Mouse (Mus musculus): ENCODE results near the gene Prkca. TPM values are rescaled to one million over a fixed set of nuclear protein-coding genes. Genes with fewer than 3 reads are reported as not detected.

The Prkca gene
- polyA plus RNA-seq, 1 experiment, result 18.1 TPM

DNA sequence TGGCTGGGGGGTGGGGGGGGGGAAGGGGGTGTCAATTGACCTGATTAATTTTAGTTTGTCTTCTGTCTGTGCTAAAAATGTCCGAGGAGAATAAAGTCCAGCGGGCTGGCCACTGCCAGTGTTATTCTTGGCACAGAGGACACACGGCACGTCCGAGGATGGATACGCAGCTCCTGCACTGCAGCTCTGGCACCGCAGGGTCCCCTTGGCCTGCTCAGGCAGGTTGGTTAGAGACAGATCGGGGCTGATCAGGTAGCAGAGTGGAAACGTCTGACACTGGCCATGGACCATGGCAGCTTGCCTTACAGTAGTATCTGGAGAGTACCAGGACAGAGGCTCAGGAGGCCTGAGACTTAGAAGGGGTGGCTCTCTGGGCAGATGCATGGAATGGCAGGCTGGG, 393.5 kb downstream of the Prkca start:
- no peak for TF ChIP-seq CTCF (IDR thresholded peaks at IDR 0.05; ENCODE audit: control insufficient read depth, insufficient read depth, insufficient read length)
- no peak for TF ChIP-seq MYOD1 (IDR thresholded peaks at IDR 0.05; ENCODE audit: control insufficient read depth, insufficient read length, low read depth)
- no peak for TF ChIP-seq CEBPB (IDR thresholded peaks at IDR 0.05; ENCODE audit: low read depth)
- no peak for TF ChIP-seq MYOG (IDR thresholded peaks at IDR 0.05; ENCODE audit: control insufficient read depth, extremely low read depth, insufficient read length)
- no peak for TF ChIP-seq FOSL1 (IDR thresholded peaks at IDR 0.05; ENCODE audit: insufficient read depth, low read length, poor library complexity, severe bottlenecking)
- TF ChIP-seq USF1 (IDR thresholded peaks at IDR 0.05; ENCODE audit: low read depth), result no peak
- no peak for TF ChIP-seq MAX (IDR thresholded peaks at IDR 0.05)
- Histone ChIP-seq H3K27me3 (ENCODE audit: control insufficient read depth, insufficient read depth, insufficient read length) (no peaks in the 10 kb centered on the region), H3K36me3 (ENCODE audit: control insufficient read depth, insufficient read depth) (peaks cover 43% of the 10 kb centered on the region), H3K4me3 (ENCODE audit: insufficient read depth, poor library complexity, severe bottlenecking) (no peak overlapping the region), H3K79me2 (ENCODE audit: control insufficient read depth, insufficient read depth) (no peaks in the 10 kb centered on the region), H3ac (ENCODE audit: control insufficient read depth, insufficient read length, low read depth) (no peak overlapping the region), H3K79me3 (ENCODE audit: low read depth) (no peaks in the 10 kb centered on the region)

- Histone ChIP-seq H3K36me3 (ENCODE audit: control insufficient read depth, insufficient read depth) (peaks cover 39% of the 10 kb centered on the region), H3K4me3 (ENCODE audit: insufficient read depth, poor library complexity, severe bottlenecking) (no peak overlapping the region), H3K79me2 (ENCODE audit: control insufficient read depth, insufficient read depth) (no peaks in the 10 kb centered on the region), H3K79me3 (ENCODE audit: low read depth) (no peaks in the 10 kb centered on the region), H3K27me3 (ENCODE audit: control insufficient read depth, insufficient read depth, insufficient read length) (no peaks in the 10 kb centered on the region), H3ac (ENCODE audit: control insufficient read depth, insufficient read length, low read depth) (no peak overlapping the region)
- TF ChIP-seq MYOG (IDR thresholded peaks at IDR 0.05; ENCODE audit: control insufficient read depth, extremely low read depth, insufficient read length) (no peak), CTCF (IDR thresholded peaks at IDR 0.05; ENCODE audit: control insufficient read depth, insufficient read depth, insufficient read length) (no peak), USF1 (IDR thresholded peaks at IDR 0.05; ENCODE audit: low read depth) (no peak), FOSL1 (IDR thresholded peaks at IDR 0.05; ENCODE audit: insufficient read depth, low read length, poor library complexity, severe bottlenecking) (no peak), CEBPB (IDR thresholded peaks at IDR 0.05; ENCODE audit: low read depth) (no peak), MYOD1 (IDR thresholded peaks at IDR 0.05; ENCODE audit: control insufficient read depth, insufficient read length, low read depth) (no peak), MAX (IDR thresholded peaks at IDR 0.05) (no peak)
These were observed 395.8 kb downstream of the Prkca start for GRCm38 (mm10) chr11:107947951-107948350.

DNA sequence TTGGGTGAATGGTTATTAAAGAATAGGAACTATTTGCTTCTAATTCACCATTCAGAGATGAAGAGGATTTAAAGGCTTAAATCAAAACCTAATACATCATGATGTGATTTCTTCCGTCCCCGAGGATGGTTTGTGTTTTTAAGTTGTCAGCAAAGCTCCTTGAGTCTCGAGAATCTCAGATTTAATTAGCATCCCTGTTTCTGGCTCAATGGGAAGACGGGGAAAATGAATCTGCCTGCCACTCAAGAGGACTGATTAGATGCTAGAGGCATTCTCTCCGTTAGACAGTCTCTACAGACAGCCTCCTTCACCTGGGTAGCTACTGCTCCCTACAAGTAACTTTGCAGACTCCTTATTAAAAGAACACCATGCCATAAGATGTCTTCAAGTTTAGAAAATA, 396.9 kb downstream of the Prkca start:
- H3K4me3 ChIP-seq (ENCODE audit: insufficient read depth, poor library complexity, severe bottlenecking), result no peak overlapping the region
- peaks cover 37% of the 10 kb centered on the region for H3K36me3 ChIP-seq (ENCODE audit: control insufficient read depth, insufficient read depth)
- H3K27me3 ChIP-seq (ENCODE audit: control insufficient read depth, insufficient read depth, insufficient read length), result no peaks in the 10 kb centered on the region
- no peaks in the 10 kb centered on the region for H3K79me3 ChIP-seq (ENCODE audit: low read depth)
- no peaks in the 10 kb centered on the region for H3K79me2 ChIP-seq (ENCODE audit: control insufficient read depth, insufficient read depth)
- no peak for TF ChIP-seq CEBPB (IDR thresholded peaks at IDR 0.05; ENCODE audit: low read depth)
- TF ChIP-seq MYOD1 (IDR thresholded peaks at IDR 0.05; ENCODE audit: control insufficient read depth, insufficient read length, low read depth), result no peak
- no peak for TF ChIP-seq FOSL1 (IDR thresholded peaks at IDR 0.05; ENCODE audit: insufficient read depth, low read length, poor library complexity, severe bottlenecking)
- no peak for TF ChIP-seq CTCF (IDR thresholded peaks at IDR 0.05; ENCODE audit: control insufficient read depth, insufficient read depth, insufficient read length)
- TF ChIP-seq MYOG (IDR thresholded peaks at IDR 0.05; ENCODE audit: control insufficient read depth, extremely low read depth, insufficient read length), result no peak
- no peak for TF ChIP-seq MAX (IDR thresholded peaks at IDR 0.05)
- H3ac ChIP-seq (ENCODE audit: control insufficient read depth, insufficient read length, low read depth), result no peak overlapping the region

DNA sequence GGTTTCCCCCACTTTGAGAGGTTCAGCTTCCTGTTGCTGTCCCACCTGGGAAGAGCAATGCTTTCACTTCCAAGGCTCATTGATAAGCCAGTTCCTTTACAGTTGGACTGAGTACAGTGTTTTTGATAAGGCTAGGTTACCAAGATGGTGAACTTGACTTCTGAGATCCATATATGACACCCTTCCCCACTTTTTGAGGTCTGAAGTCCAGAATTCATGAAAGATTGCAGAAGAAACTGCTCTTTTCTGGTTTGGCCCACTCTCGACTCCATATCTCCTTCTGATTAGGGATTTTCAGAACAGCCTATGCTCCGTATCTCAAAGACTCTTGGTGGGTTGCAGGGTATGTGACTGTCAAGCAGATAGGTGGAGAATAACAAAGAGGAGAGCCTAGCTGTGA, 406.8 kb downstream of the Prkca start:
- H3K4me3 ChIP-seq (ENCODE audit: insufficient read depth, poor library complexity, severe bottlenecking), result no peak overlapping the region
- no peaks in the 10 kb centered on the region for H3K79me3 ChIP-seq (ENCODE audit: low read depth)
- no peak overlapping the region for H3ac ChIP-seq (ENCODE audit: control insufficient read depth, insufficient read length, low read depth)
- no peak for TF ChIP-seq MYOD1 (IDR thresholded peaks at IDR 0.05; ENCODE audit: control insufficient read depth, insufficient read length, low read depth)
- no peak for TF ChIP-seq CEBPB (IDR thresholded peaks at IDR 0.05; ENCODE audit: low read depth)
- no peak for TF ChIP-seq FOSL1 (IDR thresholded peaks at IDR 0.05; ENCODE audit: insufficient read depth, low read length, poor library complexity, severe bottlenecking)
- no peak for TF ChIP-seq CTCF (IDR thresholded peaks at IDR 0.05; ENCODE audit: control insufficient read depth, insufficient read depth, insufficient read length)
- no peak for TF ChIP-seq MAX (IDR thresholded peaks at IDR 0.05)
- no peak for TF ChIP-seq USF1 (IDR thresholded peaks at IDR 0.05; ENCODE audit: low read depth)
- TF ChIP-seq MYOG (IDR thresholded peaks at IDR 0.05; ENCODE audit: control insufficient read depth, extremely low read depth, insufficient read length), result no peak
- peaks cover 17% of the 10 kb centered on the region for H3K36me3 ChIP-seq (ENCODE audit: control insufficient read depth, insufficient read depth)
- no peaks in the 10 kb centered on the region for H3K79me2 ChIP-seq (ENCODE audit: control insufficient read depth, insufficient read depth)
- no peaks in the 10 kb centered on the region for H3K27me3 ChIP-seq (ENCODE audit: control insufficient read depth, insufficient read depth, insufficient read length)

- Histone ChIP-seq H3K27me3 (ENCODE audit: control insufficient read depth, insufficient read depth, insufficient read length) (no peaks in the 10 kb centered on the region), H3ac (ENCODE audit: control insufficient read depth, insufficient read length, low read depth) (no peak overlapping the region), H3K79me2 (ENCODE audit: control insufficient read depth, insufficient read depth) (no peaks in the 10 kb centered on the region), H3K79me3 (ENCODE audit: low read depth) (no peaks in the 10 kb centered on the region), H3K4me3 (ENCODE audit: insufficient read depth, poor library complexity, severe bottlenecking) (no peak overlapping the region), H3K36me3 (ENCODE audit: control insufficient read depth, insufficient read depth) (no peaks in the 10 kb centered on the region)
- TF ChIP-seq USF1 (IDR thresholded peaks at IDR 0.05; ENCODE audit: low read depth) (no peak), CTCF (IDR thresholded peaks at IDR 0.05; ENCODE audit: control insufficient read depth, insufficient read depth, insufficient read length) (no peak), MYOG (IDR thresholded peaks at IDR 0.05; ENCODE audit: control insufficient read depth, extremely low read depth, insufficient read length) (no peak), CEBPB (IDR thresholded peaks at IDR 0.05; ENCODE audit: low read depth) (no peak), FOSL1 (IDR thresholded peaks at IDR 0.05; ENCODE audit: insufficient read depth, low read length, poor library complexity, severe bottlenecking) (no peak), MYOD1 (IDR thresholded peaks at IDR 0.05; ENCODE audit: control insufficient read depth, insufficient read length, low read depth) (no peak), MAX (IDR thresholded peaks at IDR 0.05) (no peak)
These were observed 412.0 kb downstream of the Prkca start for GRCm38 (mm10) chr11:107931721-107932120.

DNA sequence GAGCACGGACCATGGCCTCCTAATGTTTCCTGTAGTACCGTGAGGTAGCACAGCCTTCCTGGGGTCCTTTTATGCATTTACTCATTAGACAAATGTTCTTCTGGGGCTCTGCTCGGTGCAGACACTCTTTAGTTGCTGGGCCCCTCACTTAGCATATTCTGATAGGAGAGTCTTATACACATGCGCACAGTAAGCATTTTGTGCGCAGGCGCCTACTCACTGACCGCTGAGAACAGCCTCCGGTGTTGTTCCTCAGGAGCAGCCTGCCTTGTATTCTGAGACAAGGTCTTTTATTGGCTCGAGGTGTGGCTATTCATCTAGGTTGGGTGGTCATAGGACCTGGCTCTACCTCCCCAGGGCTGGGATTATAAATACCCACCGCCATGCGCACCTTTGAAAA, 412.4 kb downstream of the Prkca start:
- Histone ChIP-seq H3K36me3 (ENCODE audit: control insufficient read depth, insufficient read depth) (no peaks in the 10 kb centered on the region), H3K79me3 (ENCODE audit: low read depth) (no peaks in the 10 kb centered on the region), H3ac (ENCODE audit: control insufficient read depth, insufficient read length, low read depth) (no peak overlapping the region), H3K27me3 (ENCODE audit: control insufficient read depth, insufficient read depth, insufficient read length) (no peaks in the 10 kb centered on the region), H3K79me2 (ENCODE audit: control insufficient read depth, insufficient read depth) (no peaks in the 10 kb centered on the region), H3K4me3 (ENCODE audit: insufficient read depth, poor library complexity, severe bottlenecking) (no peak overlapping the region)
- TF ChIP-seq USF1 (IDR thresholded peaks at IDR 0.05; ENCODE audit: low read depth) (no peak), FOSL1 (IDR thresholded peaks at IDR 0.05; ENCODE audit: insufficient read depth, low read length, poor library complexity, severe bottlenecking) (no peak), CTCF (IDR thresholded peaks at IDR 0.05; ENCODE audit: control insufficient read depth, insufficient read depth, insufficient read length) (no peak), MYOD1 (IDR thresholded peaks at IDR 0.05; ENCODE audit: control insufficient read depth, insufficient read length, low read depth) (no peak), CEBPB (IDR thresholded peaks at IDR 0.05; ENCODE audit: low read depth) (no peak), MYOG (IDR thresholded peaks at IDR 0.05; ENCODE audit: control insufficient read depth, extremely low read depth, insufficient read length) (no peak), MAX (IDR thresholded peaks at IDR 0.05) (no peak)
